Mouse (Mus musculus) stomach, postnatal 0 days (tissue): ENCODE data around the gene Rps12.

Source experiments
- CTCF ChIP-seq: IDR thresholded peaks from 2 replicates; pipeline ENCODE4 v1.5.1; 2016; ENCODE audit warnings: antibody characterized with exemption, low read depth, mild to moderate bottlenecking, moderate library complexity
- EP300 ChIP-seq: optimal IDR thresholded peaks from 2 replicates; pipeline ENCODE3; 2016; ENCODE audit warnings: antibody characterized with exemption

- TF ChIP-seq EP300 (no peak), CTCF (no peak)
These were observed 29.2 kb upstream of the Rps12 start for GRCm38 (mm10) chr10:23816241-23816640.
